Mouse (Mus musculus) bone marrow, adult 2 months (tissue): ENCODE data around the gene Cfap97.

Experiments used
- CTCF ChIP-seq: fragments of 200-500 bp; IDR thresholded peaks from 2 replicates; pipeline ENCODE4 v1.5.1; 2011; ENCODE audit warnings: low read length, control low read depth; ENCODE audit not compliant: control insufficient read depth, insufficient read depth
- POLR2A ChIP-seq: fragments of 200-500 bp; IDR thresholded peaks from 2 replicates; pipeline ENCODE4 v1.6.1; 2011; ENCODE audit warnings: low read depth, mild to moderate bottlenecking, control low read depth, low read length, borderline replicate concordance; ENCODE audit not compliant: control insufficient read depth

- TF ChIP-seq CTCF (no peak), POLR2A (no peak)
These were observed 12.3 kb downstream of the Cfap97 start for GRCm38 (mm10) chr8:46163870-46164190.
